Mouse (Mus musculus) Patski (cell line): Measurements from ENCODE around the gene Reln. TPM values are rescaled to one million over a fixed set of nuclear protein-coding genes. Genes with fewer than 3 reads are reported as not detected.

Source experiments
- ATAC-seq: fragments of 100-300 bp; one replicate; pipeline ENCODE4 v1.8.0; 2021
- CTCF ChIA-PET: fragments of 350-600 bp; sonication (Branson Sonifier 250); formaldehyde crosslinking; loops from one replicate; lab custom pipeline; 2022; ENCODE audit warnings: inconsistent platforms; lab: Charles Lee
- POLR2A ChIA-PET: fragments of 350-600 bp; sonication (Branson Sonifier 250); formaldehyde crosslinking; loops from one replicate; lab custom pipeline; 2022; ENCODE audit warnings: antibody characterized with exemption, inconsistent platforms; lab: Charles Lee
- DNase-seq: peaks from one replicate; pipeline ENCODE4 v3.0.0-alpha.2; 2011; ENCODE audit warnings: low read depth, low spot score
- H3K27me3 ChIP-seq: fragments of 371-371 bp; one replicate; pipeline ENCODE4 v1.5.1; 2021
- CTCF ChIP-seq: fragments of 100-300 bp; IDR thresholded peaks from one replicate; pipeline ENCODE4 v1.5.1; 2021
- in situ Hi-C: fragments of 300-500 bp; cut with MboI; formaldehyde crosslinking; loops from 3 replicates; pipeline ENCODE4 v1.11.1; 2018; ENCODE audit warnings: low pct_unique_long_range_greater_than_20kb, mixed read lengths
- polyA plus RNA-seq: library from polyadenylated mRNA; unstranded; gene quantifications from one replicate; pipeline ENCODE4 v1.2.3, GENCODE M21; 2021

Reln gene
- polyA plus RNA-seq, 1 experiment from 2014 or later: not detected

DNA sequence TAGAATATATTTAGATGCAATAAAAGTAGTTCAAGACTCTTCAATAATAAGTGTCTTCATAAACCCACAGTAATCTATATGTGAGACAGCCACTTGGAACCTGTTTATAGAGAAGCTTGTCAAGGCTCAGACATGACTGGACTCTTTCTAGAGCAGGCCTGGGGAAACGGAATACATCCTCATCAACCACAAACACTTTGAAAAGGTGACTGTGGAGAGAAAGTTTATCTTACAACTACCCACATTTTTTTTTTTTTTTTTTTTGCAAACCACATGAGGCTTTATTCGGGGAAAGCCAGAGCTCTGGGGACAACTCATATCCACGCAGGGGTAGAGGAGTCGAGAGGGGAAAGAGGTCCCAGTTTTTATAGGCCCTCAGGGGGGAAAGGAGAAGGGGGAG lies 36.6 kb downstream of the Reln start:
- ATAC-seq: no peak
- POLR2A ChIA-PET: no interaction called here
- TF ChIP-seq CTCF: no peak
- CTCF ChIA-PET: no interaction called here
- no peaks in the 10 kb centered on the region for H3K27me3 ChIP-seq
- in situ Hi-C loops: no loop called here
- DNase-seq: no peak

GRCm38 (mm10) chr5:22307072-22307471 lies 37.4 kb downstream of the Reln start:
- ATAC-seq (no peak), DNase-seq (no peak)
- ChIA-PET POLR2A (no interaction called here), CTCF (no interaction called here)
- no peaks in the 10 kb centered on the region for H3K27me3 ChIP-seq
- no peak for TF ChIP-seq CTCF
- in situ Hi-C loops: no loop called here

GRCm38 (mm10) chr5:22303709-22304108 lies 40.8 kb downstream of the Reln start:
- ATAC-seq (no peak), DNase-seq (no peak)
- CTCF ChIA-PET: no interaction called here
- peaks cover 4% of the 10 kb centered on the region for H3K27me3 ChIP-seq
- in situ Hi-C loops: no loop called here
- POLR2A ChIA-PET: no interaction called here
- no peak for TF ChIP-seq CTCF

- ATAC-seq: no peak
- peaks cover 4% of the 10 kb centered on the region for H3K27me3 ChIP-seq
- DNase-seq: no peak
- in situ Hi-C loops: no loop called here
- ChIA-PET CTCF (no interaction called here), POLR2A (no interaction called here)
- TF ChIP-seq CTCF: no peak
Observed at GRCm38 (mm10) chr5:22302309-22302708, 42.2 kb downstream of the Reln start.

DNA sequence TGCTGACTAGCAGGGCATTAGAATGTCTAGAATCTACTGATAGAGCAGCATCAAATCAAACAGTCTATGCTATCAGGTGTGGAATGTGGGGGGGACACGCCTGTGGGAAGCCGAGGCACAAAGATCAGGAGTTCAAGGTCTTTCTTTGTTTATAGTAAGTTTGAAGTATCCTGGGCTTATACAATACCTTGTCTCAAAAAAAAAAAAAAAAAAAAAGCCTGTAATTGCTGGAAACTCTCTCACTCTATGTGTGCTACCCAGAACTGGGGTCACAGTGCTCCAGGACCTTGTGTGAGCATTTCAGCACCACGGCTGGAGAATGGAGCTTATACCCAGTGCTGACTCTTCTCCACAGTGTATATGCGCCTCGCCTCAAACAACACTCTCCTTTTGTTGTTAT lies 43.7 kb downstream of the Reln start:
- ChIA-PET CTCF (no interaction called here), POLR2A (no interaction called here)
- ATAC-seq (no peak), DNase-seq (no peak)
- peaks cover 4% of the 10 kb centered on the region for H3K27me3 ChIP-seq
- in situ Hi-C loops: no loop called here
- TF ChIP-seq CTCF: no peak

GRCm38 (mm10) chr5:22300046-22300445 lies 44.5 kb downstream of the Reln start:
- no peak for DNase-seq
- ChIA-PET CTCF (no interaction called here), POLR2A (no interaction called here)
- no peak for TF ChIP-seq CTCF
- in situ Hi-C loops: no loop called here
- H3K27me3 ChIP-seq: peaks cover 4% of the 10 kb centered on the region
- no peak for ATAC-seq

DNA sequence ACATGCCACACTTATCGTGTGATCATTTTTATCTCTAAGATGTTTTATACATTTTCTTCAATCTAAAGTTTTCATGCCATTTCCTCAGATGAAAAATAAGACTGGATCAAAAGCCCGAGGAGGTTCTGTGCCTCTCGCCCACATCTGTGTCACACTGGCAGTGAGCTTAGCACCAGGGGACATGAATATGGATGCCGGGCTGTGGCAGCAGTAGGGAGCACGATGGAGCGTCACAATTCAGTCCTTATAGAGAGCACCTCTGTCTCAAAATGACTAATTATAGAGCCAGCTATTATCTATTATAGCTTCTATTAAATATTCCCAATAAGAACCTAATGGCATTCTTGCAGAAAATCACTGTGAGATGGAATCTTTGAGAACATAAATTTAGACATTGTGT lies 49.3 kb downstream of the Reln start:
- H3K27me3 ChIP-seq: peaks cover 4% of the 10 kb centered on the region
- ATAC-seq (no peak), DNase-seq (no peak)
- ChIA-PET POLR2A (no interaction called here), CTCF (no interaction called here)
- no peak for TF ChIP-seq CTCF
- in situ Hi-C loops: no loop called here

DNA sequence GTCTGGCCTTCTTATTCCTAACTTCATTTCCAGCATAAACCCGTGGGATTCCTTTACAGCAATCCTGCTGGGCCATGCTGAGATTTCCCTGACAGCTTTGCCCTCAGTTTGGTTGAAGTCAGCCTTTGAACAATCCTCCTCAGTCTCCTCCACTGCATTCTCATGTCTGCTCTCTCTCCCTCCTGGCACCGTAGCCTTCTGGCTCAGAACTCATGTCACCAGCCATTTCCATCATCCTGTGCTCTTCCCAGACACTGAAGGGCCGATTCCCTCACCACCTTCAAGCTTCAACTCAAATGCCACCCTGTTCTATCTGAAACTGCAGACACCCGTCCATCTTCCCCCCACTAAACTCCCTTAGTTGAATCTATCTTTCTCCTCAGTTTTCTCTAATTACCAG lies 53.1 kb downstream of the Reln start:
- no peak for ATAC-seq
- H3K27me3 ChIP-seq: peaks cover 7% of the 10 kb centered on the region
- POLR2A ChIA-PET: no interaction called here
- TF ChIP-seq CTCF: no peak
- CTCF ChIA-PET: interaction anchor here (0.7 kb wide), 1 partner anchor 26 kb away, joined by 3 read pairs; no protein-coding TSS in a partner anchor
- in situ Hi-C loops: no loop called here
- no peak for DNase-seq

DNA sequence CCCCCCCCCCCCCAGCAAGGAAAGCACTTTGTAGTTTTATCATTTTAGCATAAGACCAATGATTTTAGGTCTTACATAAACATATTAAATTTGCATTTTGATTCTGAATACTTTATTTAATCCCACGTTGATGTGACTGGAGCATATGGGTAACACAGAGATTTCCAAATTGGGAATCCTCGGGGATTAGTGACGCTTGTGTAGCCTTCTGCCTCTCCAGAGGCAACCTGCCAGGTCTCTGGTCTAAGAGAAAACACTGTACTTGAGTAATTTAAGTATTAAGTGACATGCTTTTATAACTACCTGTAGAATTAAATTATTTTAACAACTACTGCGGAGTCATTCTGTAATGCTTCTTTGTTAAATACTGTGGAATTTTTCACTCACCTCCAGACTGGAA lies 59.1 kb downstream of the Reln start:
- in situ Hi-C loops: no loop called here
- ChIA-PET POLR2A (no interaction called here), CTCF (no interaction called here)
- ATAC-seq (no peak), DNase-seq (no peak)
- H3K27me3 ChIP-seq: peaks cover 7% of the 10 kb centered on the region
- no peak for TF ChIP-seq CTCF

DNA sequence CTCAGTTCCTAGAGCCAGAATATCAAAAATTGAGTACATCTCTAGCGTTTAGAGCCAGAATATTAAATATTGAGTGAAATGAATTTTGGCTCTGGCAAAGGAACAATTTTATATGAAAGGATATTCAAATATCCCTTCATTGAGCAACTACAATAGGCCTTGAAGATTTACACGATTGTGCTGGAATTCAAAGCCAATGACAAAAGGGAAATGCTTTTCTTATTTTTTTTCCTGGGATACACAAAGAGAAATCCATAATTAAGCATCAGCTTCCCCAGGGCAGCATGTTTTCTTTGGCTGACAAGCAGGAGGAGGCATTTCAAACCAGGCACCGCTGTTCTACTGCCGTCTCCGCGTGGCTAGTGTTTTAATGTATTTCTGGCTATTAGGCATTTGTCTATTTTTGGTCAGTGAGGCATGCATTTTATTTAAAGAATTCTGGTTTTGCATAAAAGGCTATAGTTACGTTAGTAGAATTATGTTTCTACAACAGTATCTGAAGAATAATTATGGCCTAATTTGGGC lies 62.3 kb downstream of the Reln start:
- DNase-seq: no peak
- in situ Hi-C loops: no loop called here
- POLR2A ChIA-PET: no interaction called here
- no peak for ATAC-seq
- TF ChIP-seq CTCF: no peak
- no peaks in the 10 kb centered on the region for H3K27me3 ChIP-seq
- CTCF ChIA-PET: no interaction called here

GRCm38 (mm10) chr5:22280534-22281164 lies 63.9 kb downstream of the Reln start:
- TF ChIP-seq CTCF: no peak
- ATAC-seq (no peak), DNase-seq (no peak)
- ChIA-PET POLR2A (no interaction called here), CTCF (no interaction called here)
- in situ Hi-C loops: no loop called here
- peaks cover 5% of the 10 kb centered on the region for H3K27me3 ChIP-seq

DNA sequence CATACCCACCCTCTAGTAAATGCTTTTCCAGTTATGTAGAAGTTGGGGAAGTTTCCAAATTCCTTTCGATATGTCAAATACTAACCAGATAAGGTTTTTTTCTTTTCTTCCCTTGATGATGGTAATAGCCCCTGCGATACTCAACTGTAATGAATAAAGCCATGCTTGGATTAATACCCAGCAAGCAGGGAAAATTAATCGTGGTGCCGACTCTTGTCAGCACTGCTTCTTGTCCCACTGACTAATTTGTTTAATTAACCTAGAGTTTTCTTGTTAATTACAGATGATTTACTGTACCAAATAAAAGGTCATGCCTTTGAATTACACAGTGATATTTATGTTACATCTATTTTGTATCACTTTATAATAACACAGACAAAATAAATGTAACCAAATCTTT lies 65.3 kb downstream of the Reln start:
- in situ Hi-C loops: no loop called here
- CTCF ChIA-PET: no interaction called here
- no peak for DNase-seq

More for the DNA sequence above, 65.3 kb downstream of the Reln start:
- peaks cover 6% of the 10 kb centered on the region for H3K27me3 ChIP-seq
- POLR2A ChIA-PET: no interaction called here
- no peak for ATAC-seq
- TF ChIP-seq CTCF: no peak
